Mouse (Mus musculus) layer of hippocampus, adult 8-10 months (tissue): ENCODE measurements at regions not wholly inside any gene's neighbourhood (a gene's known extent, or its start where the extent isn't known, plus 50 kb on each side); places are given as distances from the start of the nearest gene placed in this dataset.

Experiments
- DNase-seq, 2 experiments: peaks; one replicate each; pipeline ENCODE4 v3.0.0; 2022; ENCODE audit warnings: low spot score in 2 of 2

GRCm38 (mm10) chr14:47795062-47795461, 146.8 kb downstream of the Ktn1 start:
- DNase-seq = no peak

- DNase-seq = no peak
These were observed 150.0 kb downstream of the Ktn1 start for GRCm38 (mm10) chr14:47798203-47798602.

- DNase-seq = no peak
These were observed 151.3 kb downstream of the Ktn1 start for GRCm38 (mm10) chr14:47799564-47799963.

- no peak for DNase-seq
These were observed 157.0 kb downstream of the Ktn1 start for GRCm38 (mm10) chr14:47805202-47805601.

GRCm38 (mm10) chr14:47805771-47806535, 157.7 kb downstream of the Ktn1 start:
- DNase-seq = no peak

- DNase-seq = no peak
These were observed 160.1 kb downstream of the Ktn1 start for GRCm38 (mm10) chr14:47808097-47808910.

- DNase-seq = no peak
These were observed 170.0 kb downstream of the Ktn1 start for GRCm38 (mm10) chr14:47818224-47818623.

GRCm38 (mm10) chr14:47818641-47819040, 170.4 kb downstream of the Ktn1 start:
- DNase-seq = no peak

- DNase-seq = no peak
These were observed 172.4 kb downstream of the Ktn1 start for GRCm38 (mm10) chr14:47820571-47821143.

- no peak for DNase-seq
These were observed 174.9 kb downstream of the Ktn1 start for GRCm38 (mm10) chr14:47823182-47823581.

GRCm38 (mm10) chr14:47823696-47824095, 175.4 kb downstream of the Ktn1 start:
- no peak for DNase-seq

GRCm38 (mm10) chr14:47825446-47825956, 177.3 kb downstream of the Ktn1 start:
- no peak for DNase-seq

GRCm38 (mm10) chr14:47826545-47826944, 178.3 kb downstream of the Ktn1 start:
- no peak for DNase-seq

GRCm38 (mm10) chr14:47827623-47828022, 179.4 kb downstream of the Ktn1 start:
- no peak for DNase-seq

- no peak for DNase-seq
These were observed 185.4 kb downstream of the Ktn1 start for GRCm38 (mm10) chr14:47833696-47834095.

- DNase-seq = no peak
These were observed 187.2 kb downstream of the Ktn1 start for GRCm38 (mm10) chr14:47835408-47835807.

GRCm38 (mm10) chr14:47839493-47840215, 191.4 kb downstream of the Ktn1 start:
- DNase-seq = no peak

- no peak for DNase-seq
These were observed 196.1 kb downstream of the Ktn1 start for GRCm38 (mm10) chr14:47844366-47844765.

- no peak for DNase-seq
These were observed 200.6 kb downstream of the Ktn1 start for GRCm38 (mm10) chr14:47848861-47849260.

- DNase-seq = no peak
These were observed 208.1 kb downstream of the Ktn1 start for GRCm38 (mm10) chr14:47856280-47856765.

GRCm38 (mm10) chr14:47857271-47857670, 209.0 kb downstream of the Ktn1 start:
- DNase-seq = no peak
